Mouse (Mus musculus) cerebellum, adult 2 months (tissue): ENCODE measurements around the gene Fam71f1.

Source experiments
- CTCF ChIP-seq: fragments of 200-500 bp; IDR thresholded peaks from 2 replicates; pipeline ENCODE4 v1.5.1; 2011; ENCODE audit warnings: low read depth, mild to moderate bottlenecking, control low read depth, low read length, moderate library complexity, borderline replicate concordance; ENCODE audit not compliant: insufficient read depth
- POLR2A ChIP-seq: fragments of 200-500 bp; IDR thresholded peaks from 2 replicates; pipeline ENCODE4 v1.6.1; 2011; ENCODE audit warnings: low read length, control low read depth, borderline replicate concordance; ENCODE audit not compliant: insufficient read depth

DNA sequence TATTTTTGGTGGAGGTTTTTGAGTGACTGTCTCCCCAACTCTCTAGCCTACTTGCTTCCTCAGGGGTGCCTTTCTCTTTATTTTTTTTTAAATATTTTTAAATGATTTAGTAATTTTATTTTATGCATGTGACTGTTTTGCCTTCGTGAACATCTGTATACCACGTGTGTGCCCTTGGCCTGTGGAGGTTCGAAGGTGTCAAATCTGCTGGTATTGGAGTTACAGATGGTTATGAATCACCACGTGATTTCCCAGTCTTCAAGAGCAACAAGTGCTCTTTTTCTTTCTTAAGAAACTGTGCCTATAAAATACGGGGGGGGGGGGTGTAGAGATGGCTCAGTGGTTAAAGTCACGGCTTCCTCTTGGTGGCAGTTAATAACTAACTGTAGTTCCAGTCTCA, 2.6 kb downstream of the Fam71f1 start:
- TF ChIP-seq POLR2A: no peak
- TF ChIP-seq CTCF: no peak
